Mouse (Mus musculus) myocyte (in vitro differentiated cells): ENCODE measurements around the gene Slc26a6.

Experiments used
- POLR2A ChIP-seq: IDR thresholded peaks from one replicate; pipeline ENCODE4 v1.6.1; 2011; ENCODE audit warnings: low read depth, mild to moderate bottlenecking, control low read depth, moderate library complexity; ENCODE audit not compliant: insufficient read length
- TCF3 ChIP-seq: IDR thresholded peaks from one replicate; pipeline ENCODE4 v1.6.1; 2011; ENCODE audit warnings: low read depth, control low read depth; ENCODE audit not compliant: insufficient read length

DNA sequence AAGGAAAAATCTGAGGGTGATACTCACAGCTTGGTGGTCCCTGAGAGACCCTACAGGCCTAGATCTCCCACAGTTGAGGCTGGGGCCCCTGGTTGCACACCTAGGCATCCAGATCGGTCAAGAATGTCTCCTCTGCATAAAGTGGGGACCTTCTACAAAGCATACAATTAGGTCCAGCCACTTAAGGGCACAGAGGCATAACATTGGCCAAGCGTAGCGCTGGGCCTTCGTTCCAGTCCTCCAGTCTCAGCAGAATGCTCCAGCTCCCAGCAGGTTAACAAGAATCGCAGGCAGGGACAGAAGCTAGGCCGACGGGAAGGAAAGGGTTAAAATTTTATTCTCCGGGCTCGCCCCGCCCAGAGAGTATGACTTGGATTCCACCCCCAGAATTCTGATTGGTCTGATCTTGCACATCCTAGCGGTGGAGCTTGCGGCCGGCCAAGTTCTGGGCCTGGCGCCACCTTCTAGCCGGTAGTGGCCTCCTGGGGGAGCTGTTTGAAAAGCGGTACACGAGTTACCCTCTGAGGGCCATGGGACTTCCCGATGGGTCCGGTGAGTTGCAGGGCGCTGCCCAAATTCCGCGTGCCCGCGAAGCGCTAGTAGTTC, 655 bp downstream of the Slc26a6 start:
- TF ChIP-seq TCF3 = no peak
- no peak for TF ChIP-seq POLR2A
